Mouse (Mus musculus): ENCODE data around the gene Car8.
"Not testable (repeated sequence)": the region's sequence is repeated elsewhere in the genome, so short reads cannot be mapped to it uniquely, and the experiment has no call there.

Car8 gene

GRCm38 (mm10) chr4:8201631-8202030, 37.2 kb downstream of the Car8 start:
- DNase-seq: no peak

- DNase-seq: peak; percentile 10
These were observed 38.8 kb downstream of the Car8 start for GRCm38 (mm10) chr4:8200081-8200480.

GRCm38 (mm10) chr4:8198033-8198432, 40.8 kb downstream of the Car8 start:
- DNase-seq: peak; percentile 43

- no peak for DNase-seq
These were observed 48.4 kb downstream of the Car8 start for GRCm38 (mm10) chr4:8190441-8190840.

GRCm38 (mm10) chr4:8186921-8187687, 51.7 kb downstream of the Car8 start:
- DNase-seq: no peak

GRCm38 (mm10) chr4:8180576-8180975, 58.3 kb downstream of the Car8 start:
- DNase-seq: no peak

- DNase-seq: no peak
These were observed 84.1 kb downstream of the Car8 start for GRCm38 (mm10) chr4:8154589-8155198.

GRCm38 (mm10) chr4:8153926-8154325, 84.9 kb downstream of the Car8 start:
- DNase-seq: not testable (repeated sequence)

- no peak for DNase-seq
These were observed 101.4 kb downstream of the Car8 start for GRCm38 (mm10) chr4:8137403-8137802.

GRCm38 (mm10) chr4:8132024-8132423, 106.8 kb downstream of the Car8 start:
- peak; percentile 12 for DNase-seq

GRCm38 (mm10) chr4:8113558-8113957, 125.3 kb downstream of the Car8 start:
- peak; percentile 11 for DNase-seq

- no peak for DNase-seq
These were observed 127.0 kb downstream of the Car8 start for GRCm38 (mm10) chr4:8111891-8112290.

- DNase-seq: no peak
These were observed 128.8 kb downstream of the Car8 start for GRCm38 (mm10) chr4:8109906-8110567.

GRCm38 (mm10) chr4:8101466-8101865, 137.4 kb downstream of the Car8 start:
- no peak for DNase-seq

- DNase-seq: no peak
These were observed 140.8 kb downstream of the Car8 start for GRCm38 (mm10) chr4:8098084-8098483.

GRCm38 (mm10) chr4:8097683-8098082, 141.2 kb downstream of the Car8 start:
- DNase-seq: no peak

- DNase-seq: not testable (repeated sequence)
These were observed 145.3 kb downstream of the Car8 start for GRCm38 (mm10) chr4:8093566-8093965.
